ENCODE assay signal across 9 mouse cellular contexts in genomic region chr17:87474501-87474795, GRCm38 (mm10). TPM values are rescaled to one million over a fixed set of nuclear protein-coding genes. Genes with fewer than 3 reads are reported as not detected.
DNase-seq lines count a peak whose midpoint lies in the region; ATAC-seq lines count a peak whose summit lies in the region.
"Had no signal": no experiment of that assay in that cellular context is flagged by ENCODE, and none has a peak within 500 bp of the region (broad histone marks: within the 10 kb centered on the region; RNA-seq: fewer than 3 reads in every experiment).

No protein-coding gene starts in this region.

- ATAC-seq in common myeloid progenitor, adult 5-6 weeks (replicated peaks; ENCODE audit: low read depth, poor library complexity, severe bottlenecking) = 0 out of 2 replicates have a peak, but pooled peaks have one; percentile 16
- ATAC-seq in hindbrain, embryonic 13.5 days (ENCODE audit: low FRiP score) = no peak

- H3K4me1 ChIP-seq in heart, embryonic 10.5 days = peaks cover 58% of the 10 kb centered on the region
- H3K4me1 ChIP-seq in hindbrain, embryonic 13.5 days (replicated peaks) = peaks cover 46% of the 10 kb centered on the region
- peaks cover 27% of the 10 kb centered on the region for H3K4me1 ChIP-seq in midbrain, embryonic 10.5 days

- peaks cover 8% of the 10 kb centered on the region for H3K27me3 ChIP-seq in heart, embryonic 10.5 days (ENCODE audit: insufficient read depth, poor library complexity, severe bottlenecking)
- H3K27me3 ChIP-seq in hindbrain, embryonic 13.5 days = 0 out of 2 replicates have a peak, but pooled peaks cover 4% of the 10 kb centered on the region
- H3K27me3 ChIP-seq in midbrain, embryonic 10.5 days (ENCODE audit: low read depth, poor library complexity, severe bottlenecking) = peaks cover 45% of the 10 kb centered on the region

- no peak for DNase-seq in heart, embryonic 10.5 days (ENCODE audit: low spot score)
- DNase-seq in heart, postnatal 36 days = no peak
- no peak for DNase-seq in midbrain, embryonic 10.5 days (ENCODE audit: low spot score)
- no peak for DNase-seq in frontal cortex, postnatal 36 days (ENCODE audit: low spot score in 2 of 2)
- DNase-seq in right cerebral cortex, postnatal 36 days (ENCODE audit: low spot score in 2 of 2) = no peak
- DNase-seq in ovary, postnatal 36 days (ENCODE audit: low spot score) = no peak

- intact Hi-C loops in heart, postnatal 36 days (cut with DNase I) = no loop called here

- WGBS in heart, embryonic 10.5 days = 1% methylated on average over 7 of the region's 7 CpGs
- 0% methylated on average over 7 of the region's 7 CpGs for WGBS in hindbrain, embryonic 13.5 days
- WGBS in midbrain, embryonic 10.5 days = under 1% methylated on average over 7 of the region's 7 CpGs

- H3K9me3 ChIP-seq in heart, embryonic 10.5 days = no peaks in the 10 kb centered on the region
- no peaks in the 10 kb centered on the region for H3K9me3 ChIP-seq in hindbrain, embryonic 13.5 days
- H3K9me3 ChIP-seq in midbrain, embryonic 10.5 days (replicated peaks) = no peaks in the 10 kb centered on the region

- H3K4me3 ChIP-seq in heart, embryonic 10.5 days = peak overlapping the region; percentile 62
- H3K4me3 ChIP-seq in hindbrain, embryonic 13.5 days = peak overlapping the region; percentile 33
- peak overlapping the region; percentile 54 for H3K4me3 ChIP-seq in midbrain, embryonic 10.5 days

- peak overlapping the region; percentile 84 for H3K27ac ChIP-seq in heart, embryonic 10.5 days
- H3K27ac ChIP-seq in hindbrain, embryonic 13.5 days = peak overlapping the region; percentile 69; the same call in 1 of the 2 replicates
- H3K27ac ChIP-seq in midbrain, embryonic 10.5 days (replicated peaks) = peak overlapping the region; percentile 55

- peak overlapping the region; percentile 62 for H3K4me2 ChIP-seq in hindbrain, embryonic 13.5 days

- H3K36me3 ChIP-seq in heart, embryonic 10.5 days = no peaks in the 10 kb centered on the region
- H3K36me3 ChIP-seq in hindbrain, embryonic 13.5 days = no peaks in the 10 kb centered on the region
- H3K36me3 ChIP-seq in midbrain, embryonic 10.5 days = no peaks in the 10 kb centered on the region

- H3K9ac ChIP-seq in hindbrain, embryonic 13.5 days = peak overlapping the region; percentile 67

RNA-seq across cellular contexts. Expression of gene Calm2, which starts 27.7 kb away (rescaled TPM):
- polyA plus RNA-seq in heart, embryonic 10.5 days (2016; fragmentation: Nextera tagmentation; extraction: Ambion mirVana) = 738 and 942 TPM in 2 replicates
- total RNA-seq in heart, postnatal 36 days (2021) = 100 to 1,000 TPM; 133 to 154 TPM
- total RNA-seq in common myeloid progenitor, adult 5-6 weeks (2017) = 1,176 and 1,253 TPM in 2 replicates
- polyA plus RNA-seq in hindbrain, embryonic 13.5 days (2015; fragmentation: Nextera tagmentation; extraction: Ambion mirVana) = 2,223 and 2,271 TPM in 2 replicates
- polyA plus RNA-seq in midbrain, embryonic 10.5 days (2016; fragmentation: Nextera tagmentation; extraction: Ambion mirVana) = 1,154 and 1,167 TPM in 2 replicates

RNA-seq across cellular contexts. Expression of gene Stpg4, which starts 46.9 kb away (rescaled TPM):
- polyA plus RNA-seq in heart, embryonic 10.5 days (2016; fragmentation: Nextera tagmentation; extraction: Ambion mirVana) = 0.52 TPM in 1 of 2 replicates, not detected in the other
- total RNA-seq in heart, postnatal 36 days (2021) = not detected
- total RNA-seq in common myeloid progenitor, adult 5-6 weeks (2017) = not detected in 2 replicates
- polyA plus RNA-seq in hindbrain, embryonic 13.5 days (2015; fragmentation: Nextera tagmentation; extraction: Ambion mirVana) = not detected in 2 replicates
- not detected in 2 replicates for polyA plus RNA-seq in midbrain, embryonic 10.5 days (2016; fragmentation: Nextera tagmentation; extraction: Ambion mirVana)
- total RNA-seq: layer of hippocampus, postnatal 36 days had no signal
